Mouse (Mus musculus) lung, adult 2 months (tissue): ENCODE results near the gene Anks1b.

Experiments
- CTCF ChIP-seq: fragments of 200-500 bp; IDR thresholded peaks from 2 replicates; pipeline ENCODE4 v1.5.1; 2011; ENCODE audit warnings: mild to moderate bottlenecking, low read length, control low read depth; ENCODE audit not compliant: insufficient read depth
- POLR2A ChIP-seq: fragments of 200-500 bp; IDR thresholded peaks from 2 replicates; pipeline ENCODE4 v1.6.1; 2011; ENCODE audit warnings: low read depth, mild to moderate bottlenecking, control low read depth, low read length, borderline replicate concordance; ENCODE audit errors: extremely low read depth

DNA sequence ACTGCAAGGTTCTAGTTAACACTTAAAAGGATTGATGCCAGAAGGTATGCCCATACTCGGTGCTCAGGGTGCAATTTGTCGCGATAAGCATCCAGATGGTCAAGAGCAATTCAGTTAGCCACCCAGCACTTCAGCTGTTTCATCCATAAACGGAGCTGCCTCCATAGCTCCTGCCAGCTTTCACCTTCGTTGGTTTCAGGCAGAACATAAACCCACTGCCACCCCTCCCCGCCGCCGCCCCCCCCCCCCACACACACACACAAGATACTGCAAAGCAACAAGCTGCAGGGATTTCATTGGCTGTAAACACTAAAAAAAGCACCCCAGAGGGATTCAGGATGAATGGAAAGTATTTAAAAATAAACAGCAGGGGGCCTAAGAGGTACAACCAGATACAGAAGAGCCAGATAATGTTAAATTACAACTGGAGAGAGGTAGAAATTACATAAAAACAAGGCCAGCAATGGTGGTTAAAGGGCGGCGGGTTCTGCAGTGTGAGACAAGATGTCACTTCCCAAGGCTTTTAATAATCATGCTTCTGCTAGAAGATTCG lies 897.2 kb downstream of the Anks1b start:
- TF ChIP-seq POLR2A (no peak), CTCF (no peak)
